Mouse (Mus musculus): Measurements from ENCODE around the gene Lhfpl2.

GRCm38 (mm10) chr13:94193227-94193626 is 135.6 kb downstream of the Lhfpl2 start:
- no peak for TF ChIP-seq USF1 (IDR thresholded peaks at IDR 0.05; ENCODE audit: low read depth)
- no peak for TF ChIP-seq CTCF (IDR thresholded peaks at IDR 0.05; ENCODE audit: control insufficient read depth, insufficient read depth, insufficient read length)
- no peak for TF ChIP-seq MYOD1 (IDR thresholded peaks at IDR 0.05; ENCODE audit: control insufficient read depth, insufficient read length, low read depth)
- TF ChIP-seq MYOG (IDR thresholded peaks at IDR 0.05; ENCODE audit: control insufficient read depth, extremely low read depth, insufficient read length), result no peak
- no peak for TF ChIP-seq FOSL1 (IDR thresholded peaks at IDR 0.05; ENCODE audit: insufficient read depth, low read length, poor library complexity, severe bottlenecking)
- no peak for TF ChIP-seq CEBPB (IDR thresholded peaks at IDR 0.05; ENCODE audit: low read depth)
